Mouse (Mus musculus) Patski (cell line): ENCODE results near the gene Mon2. TPM values are rescaled to one million over a fixed set of nuclear protein-coding genes. Genes with fewer than 3 reads are reported as not detected.
"Not testable (repeated sequence)": the region's sequence is repeated elsewhere in the genome, so short reads cannot be mapped to it uniquely, and the experiment has no call there.

Source experiments
- ATAC-seq: fragments of 100-300 bp; one replicate; pipeline ENCODE4 v1.8.0; 2021
- CTCF ChIA-PET: fragments of 350-600 bp; sonication (Branson Sonifier 250); formaldehyde crosslinking; loops from one replicate; lab custom pipeline; 2022; ENCODE audit warnings: inconsistent platforms; lab: Charles Lee
- POLR2A ChIA-PET: fragments of 350-600 bp; sonication (Branson Sonifier 250); formaldehyde crosslinking; loops from one replicate; lab custom pipeline; 2022; ENCODE audit warnings: antibody characterized with exemption, inconsistent platforms; lab: Charles Lee
- DNase-seq: peaks from one replicate; pipeline ENCODE4 v3.0.0-alpha.2; 2011; ENCODE audit warnings: low read depth, low spot score
- H3K27me3 ChIP-seq: fragments of 371-371 bp; one replicate; pipeline ENCODE4 v1.5.1; 2021
- CTCF ChIP-seq: fragments of 100-300 bp; IDR thresholded peaks from one replicate; pipeline ENCODE4 v1.5.1; 2021
- in situ Hi-C: fragments of 300-500 bp; cut with MboI; formaldehyde crosslinking; loops from 3 replicates; pipeline ENCODE4 v1.11.1; 2018; ENCODE audit warnings: low pct_unique_long_range_greater_than_20kb, mixed read lengths
- polyA plus RNA-seq: library from polyadenylated mRNA; unstranded; gene quantifications from one replicate; pipeline ENCODE4 v1.2.3, GENCODE M21; 2021

The Mon2 gene
- polyA plus RNA-seq, 1 experiment from 2014 or later = 66.9 TPM

DNA sequence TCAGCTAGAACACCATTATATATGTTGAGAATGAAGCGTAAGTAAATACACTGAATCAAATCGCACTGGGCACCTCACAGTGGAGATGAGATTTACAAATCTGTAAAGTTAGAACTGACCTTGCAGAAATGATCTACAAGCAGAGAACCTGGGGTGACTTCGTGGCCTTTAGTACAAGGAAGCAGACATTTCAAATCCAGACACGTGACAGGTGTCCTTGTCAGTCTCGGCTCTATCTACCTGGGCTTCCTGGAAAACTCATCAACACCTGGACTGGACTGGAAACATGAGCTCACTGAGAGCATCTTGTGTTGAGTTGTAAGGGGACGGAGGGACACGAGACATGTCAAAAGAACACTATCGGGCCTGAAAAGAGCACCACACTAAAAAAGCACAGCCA, 44.9 kb downstream of the Mon2 start:
- ChIA-PET POLR2A (no interaction called here), CTCF (interaction anchor here (0.7 to 1.5 kb wide), 3 partner anchors 8 to 61 kb away, joined by 3 to 5 read pairs (median 3); no protein-coding TSS in a partner anchor)
- DNase-seq (no peak), ATAC-seq (no peak)
- no peak for TF ChIP-seq CTCF
- in situ Hi-C loops = loop anchor here (10.0 kb wide), 1 partner anchor 63 kb away; no protein-coding TSS in a partner anchor
- H3K27me3 ChIP-seq = no peaks in the 10 kb centered on the region

GRCm38 (mm10) chr10:123030589-123030988, 45.7 kb downstream of the Mon2 start:
- H3K27me3 ChIP-seq = no peaks in the 10 kb centered on the region
- DNase-seq = no peak
- in situ Hi-C loops = loop anchor here (10.0 kb wide), 1 partner anchor 64 kb away; no protein-coding TSS in a partner anchor
- ChIA-PET POLR2A (interaction anchor here (0.5 kb wide), 1 partner anchor 782 kb away, joined by 3 read pairs; no protein-coding TSS in a partner anchor), CTCF (interaction anchor here (1.5 kb wide), 1 partner anchor 10 kb away, joined by 5 read pairs; no protein-coding TSS in a partner anchor)
- TF ChIP-seq CTCF = no peak
- ATAC-seq = no peak

DNA sequence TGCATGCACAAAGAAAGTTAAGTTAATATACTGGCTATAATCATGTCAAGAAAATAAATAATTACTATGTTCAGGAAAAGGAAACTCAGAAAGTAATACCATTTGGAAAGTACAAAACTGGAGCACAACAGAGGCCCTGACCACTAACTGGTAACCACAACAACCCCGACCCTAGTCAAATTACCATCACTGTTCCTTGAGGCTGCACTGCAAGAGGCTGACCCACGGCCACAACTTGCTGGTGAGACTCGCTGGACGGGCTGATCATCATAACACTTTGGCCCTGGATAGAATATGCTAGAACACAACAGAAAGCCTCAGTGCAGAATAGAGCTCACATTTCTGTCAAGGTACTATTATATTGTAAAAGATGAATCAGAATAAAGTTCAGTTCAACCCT, 47.4 kb downstream of the Mon2 start:
- TF ChIP-seq CTCF = no peak
- ChIA-PET CTCF (no interaction called here), POLR2A (no interaction called here)
- in situ Hi-C loops = no loop called here
- ATAC-seq = no peak
- no peaks in the 10 kb centered on the region for H3K27me3 ChIP-seq
- no peak for DNase-seq

- ATAC-seq, POLR2A ChIA-PET, H3K27me3 ChIP-seq, DNase-seq, in situ Hi-C loops: not testable (repeated sequence)
- CTCF ChIA-PET = interaction anchor here (1.6 to 2.2 kb wide), 2 partner anchors 13 to 223 kb away, joined by 5 read pairs; no protein-coding TSS in a partner anchor
These were observed 49.6 kb downstream of the Mon2 start for GRCm38 (mm10) chr10:123026736-123027135.

- no peaks in the 10 kb centered on the region for H3K27me3 ChIP-seq
- no peak for DNase-seq
- ChIA-PET CTCF (interaction anchor here (0.7 to 2.0 kb wide), 4 partner anchors 14 to 229 kb away, joined by 3 to 5 read pairs (median 3); no protein-coding TSS in a partner anchor), POLR2A (interaction anchor here (1.2 kb wide), 1 partner anchor 207 kb away, joined by 3 read pairs; no protein-coding TSS in a partner anchor)
- TF ChIP-seq CTCF = no peak
- in situ Hi-C loops = no loop called here
- ATAC-seq = no peak
These were observed 62.9 kb downstream of the Mon2 start for GRCm38 (mm10) chr10:123013435-123013834.

- H3K27me3 ChIP-seq = no peaks in the 10 kb centered on the region
- ATAC-seq (no peak), DNase-seq (no peak)
- POLR2A ChIA-PET = no interaction called here
- in situ Hi-C loops = no loop called here
- TF ChIP-seq CTCF = no peak
- CTCF ChIA-PET = interaction anchor here (1.3 to 1.4 kb wide), 2 partner anchors 204 to 208 kb away, joined by 3 to 6 read pairs; no protein-coding TSS in a partner anchor
These were observed 64.9 kb downstream of the Mon2 start for GRCm38 (mm10) chr10:123011421-123011820.

- no peaks in the 10 kb centered on the region for H3K27me3 ChIP-seq
- DNase-seq (no peak), ATAC-seq (no peak)
- ChIA-PET CTCF (interaction anchor here (0.7 to 10.8 kb wide), 8 partner anchors 10 to 452 kb away, joined by 3 to 121 read pairs (median 3); no protein-coding TSS in a partner anchor), POLR2A (no interaction called here)
- peak; percentile 74 for TF ChIP-seq CTCF
- in situ Hi-C loops = loop anchor here (5.0 kb wide), 1 partner anchor 82 kb away; no protein-coding TSS in a partner anchor
These were observed 70.8 kb downstream of the Mon2 start for GRCm38 (mm10) chr10:123005237-123006185.

GRCm38 (mm10) chr10:123004475-123005236, 71.6 kb downstream of the Mon2 start:
- DNase-seq (no peak), ATAC-seq (no peak)
- no peak for TF ChIP-seq CTCF
- ChIA-PET POLR2A (no interaction called here), CTCF (interaction anchor here (0.9 to 10.8 kb wide), 4 partner anchors 11 to 452 kb away, joined by 3 to 121 read pairs (median 3); no protein-coding TSS in a partner anchor)
- no peaks in the 10 kb centered on the region for H3K27me3 ChIP-seq
- in situ Hi-C loops = loop anchor here (5.0 kb wide), 3 partner anchors 83 to 452 kb away; no protein-coding TSS in a partner anchor

GRCm38 (mm10) chr10:123001985-123002384, 74.3 kb downstream of the Mon2 start:
- ChIA-PET POLR2A (no interaction called here), CTCF (interaction anchor here (3.1 to 10.8 kb wide), 2 partner anchors 11 to 197 kb away, joined by 9 to 121 read pairs; no protein-coding TSS in a partner anchor)
- ATAC-seq = no peak
- in situ Hi-C loops = loop anchor here (5.0 kb wide), 2 partner anchors 195 to 450 kb away; no protein-coding TSS in a partner anchor
- H3K27me3 ChIP-seq = no peaks in the 10 kb centered on the region
- no peak for DNase-seq
- TF ChIP-seq CTCF = peak; percentile 34

- ATAC-seq (no peak), DNase-seq (no peak)
- CTCF ChIA-PET = interaction anchor here (1.0 to 10.8 kb wide), 3 partner anchors 10 to 197 kb away, joined by 3 to 121 read pairs (median 9); no protein-coding TSS in a partner anchor
- H3K27me3 ChIP-seq = no peaks in the 10 kb centered on the region
- POLR2A ChIA-PET = no interaction called here
- no peak for TF ChIP-seq CTCF
- in situ Hi-C loops = loop anchor here (5.0 kb wide), 2 partner anchors 194 to 449 kb away; no protein-coding TSS in a partner anchor
These were observed 74.9 kb downstream of the Mon2 start for GRCm38 (mm10) chr10:123001363-123001762.
